Mouse (Mus musculus): ENCODE results near the gene Trpc1. TPM values are rescaled to one million over a fixed set of nuclear protein-coding genes. Genes with fewer than 3 reads are reported as not detected.

Trpc1 gene
- polyA plus RNA-seq, 1 experiment from 2014 or later: 1.2 TPM

DNA sequence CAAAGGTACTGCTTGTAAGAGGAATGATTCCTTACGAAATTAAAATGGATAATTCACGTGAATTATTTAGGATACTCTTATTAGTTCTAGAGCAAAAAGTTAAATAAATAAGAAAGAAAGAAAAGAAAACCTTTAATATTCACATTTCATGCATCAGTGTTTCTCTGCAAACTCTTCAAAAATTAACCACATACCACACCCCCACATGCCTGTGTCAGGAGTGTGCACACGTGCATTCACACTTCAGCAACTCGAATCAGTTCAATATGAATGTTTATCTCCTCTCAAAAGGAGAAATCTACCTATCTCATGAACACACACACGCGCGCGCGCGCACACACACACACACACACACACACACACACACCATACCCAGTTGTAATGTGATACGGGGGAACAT, 69.5 kb downstream of the Trpc1 start:
- H3K4me1 ChIP-seq (replicated peaks; ENCODE audit: control insufficient read depth, insufficient read depth): no peaks in the 10 kb centered on the region
- H3K9me3 ChIP-seq (ENCODE audit: control insufficient read depth, low read length): no peaks in the 10 kb centered on the region
- H3K4me3 ChIP-seq (ENCODE audit: low read depth, low read length): no peak overlapping the region
- H3K27ac ChIP-seq (replicated peaks): no peak overlapping the region
- no peak overlapping the region for H3K4me2 ChIP-seq (replicated peaks; ENCODE audit: low read depth)
- no peaks in the 10 kb centered on the region for H3K27me3 ChIP-seq (ENCODE audit: control insufficient read depth, insufficient read depth, low read length)
- H3K36me3 ChIP-seq (ENCODE audit: control insufficient read depth, insufficient read depth, low read length): no peaks in the 10 kb centered on the region
- ATAC-seq (ENCODE audit: low FRiP score, low TSS enrichment): no peak
- no peak overlapping the region for H3K9ac ChIP-seq (ENCODE audit: low read length)
- TF ChIP-seq CTCF (IDR thresholded peaks at IDR 0.05; ENCODE audit: low read depth) (no peak), EP300 (optimal IDR thresholded peaks at IDR 0.05) (no peak)
- 86% methylated on average over 11 of the region's 11 CpGs for WGBS
- no peak for DNase-seq (ENCODE audit: low spot score)

GRCm38 (mm10) chr9:95679966-95680365, 70.2 kb downstream of the Trpc1 start:
- Histone ChIP-seq H3K27ac (replicated peaks) (no peak overlapping the region), H3K9me3 (ENCODE audit: control insufficient read depth, low read length) (no peaks in the 10 kb centered on the region), H3K4me3 (ENCODE audit: low read depth, low read length) (no peak overlapping the region), H3K4me2 (replicated peaks; ENCODE audit: low read depth) (no peak overlapping the region), H3K36me3 (ENCODE audit: control insufficient read depth, insufficient read depth, low read length) (no peaks in the 10 kb centered on the region), H3K9ac (ENCODE audit: low read length) (no peak overlapping the region), H3K27me3 (ENCODE audit: control insufficient read depth, insufficient read depth, low read length) (no peaks in the 10 kb centered on the region), H3K4me1 (replicated peaks; ENCODE audit: control insufficient read depth, insufficient read depth) (no peaks in the 10 kb centered on the region)
- DNase-seq (ENCODE audit: low spot score) (no peak), ATAC-seq (ENCODE audit: low FRiP score, low TSS enrichment) (no peak)
- WGBS: 55% methylated on average over 7 of the region's 7 CpGs
- no peak for TF ChIP-seq CTCF (IDR thresholded peaks at IDR 0.05; ENCODE audit: low read depth)
- no peak for TF ChIP-seq EP300 (optimal IDR thresholded peaks at IDR 0.05)

DNA sequence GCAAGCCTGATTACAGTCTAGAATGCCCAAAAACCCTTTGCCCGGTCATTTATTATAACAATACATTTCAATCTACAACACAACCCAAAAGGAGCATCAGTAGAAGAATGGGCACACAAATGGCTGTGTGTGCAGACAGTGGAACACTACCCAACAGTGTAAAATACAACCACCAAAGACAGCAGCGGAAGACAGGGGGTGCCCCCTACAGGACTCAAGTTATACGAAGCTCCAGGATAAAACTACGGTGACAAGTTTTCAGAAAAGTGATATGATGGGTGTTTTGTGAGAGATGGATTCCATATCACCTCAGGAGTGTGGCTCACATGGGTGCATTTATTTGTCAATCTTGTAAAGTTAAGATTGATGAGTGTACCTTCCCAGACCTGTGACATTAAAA, 74.2 kb downstream of the Trpc1 start:
- no peaks in the 10 kb centered on the region for H3K27me3 ChIP-seq (ENCODE audit: control insufficient read depth, insufficient read depth, low read length)
- no peak for ATAC-seq (ENCODE audit: low FRiP score, low TSS enrichment)
- H3K27ac ChIP-seq (replicated peaks): no peak overlapping the region
- H3K4me1 ChIP-seq (replicated peaks; ENCODE audit: control insufficient read depth, insufficient read depth): no peaks in the 10 kb centered on the region
- DNase-seq (ENCODE audit: low spot score): no peak
- H3K36me3 ChIP-seq (ENCODE audit: control insufficient read depth, insufficient read depth, low read length): no peaks in the 10 kb centered on the region
- 95% methylated on average over 4 of the region's 4 CpGs for WGBS
- H3K4me3 ChIP-seq (ENCODE audit: low read depth, low read length): no peak overlapping the region
- H3K9ac ChIP-seq (ENCODE audit: low read length): no peak overlapping the region
- TF ChIP-seq EP300 (optimal IDR thresholded peaks at IDR 0.05): no peak
- TF ChIP-seq CTCF (IDR thresholded peaks at IDR 0.05; ENCODE audit: low read depth): 0 out of 2 replicates have a peak, but pooled peaks have one; percentile 20
- H3K9me3 ChIP-seq (ENCODE audit: control insufficient read depth, low read length): no peaks in the 10 kb centered on the region
- H3K4me2 ChIP-seq (replicated peaks; ENCODE audit: low read depth): no peak overlapping the region

DNA sequence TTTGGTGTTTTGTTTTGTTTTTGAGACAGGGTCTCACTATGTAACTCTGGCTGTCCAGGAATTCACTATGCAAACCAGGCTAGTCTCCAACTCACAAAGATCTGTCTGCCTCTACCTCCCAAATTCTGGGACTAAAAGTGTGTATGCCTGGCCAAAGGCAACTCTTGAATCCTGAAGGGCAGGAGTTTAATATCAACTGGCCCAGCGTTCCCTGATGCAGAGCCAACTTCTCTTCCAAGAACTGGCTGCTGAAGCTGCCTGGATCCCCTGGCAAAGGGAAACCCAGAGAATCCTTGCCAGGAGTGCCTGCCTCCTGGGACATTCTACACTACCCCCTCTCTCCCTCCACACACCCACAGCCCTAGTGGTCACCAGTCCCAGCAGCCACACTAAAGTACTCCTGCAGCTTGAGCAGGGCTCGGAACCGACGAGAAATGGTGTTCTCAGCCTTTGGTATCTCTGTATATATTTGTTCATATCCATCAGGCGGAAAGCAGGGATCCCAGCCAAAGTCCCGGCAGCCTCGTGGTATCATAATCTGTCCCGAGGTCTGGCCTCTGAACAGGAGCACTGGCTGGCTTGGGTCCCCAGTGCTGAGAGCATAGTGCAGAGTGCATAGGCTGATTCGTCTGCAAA, 75.0 kb downstream of the Trpc1 start:
- Histone ChIP-seq H3K27me3 (ENCODE audit: control insufficient read depth, insufficient read depth, low read length) (no peaks in the 10 kb centered on the region), H3K4me2 (replicated peaks; ENCODE audit: low read depth) (peak overlapping the region; percentile 27), H3K27ac (replicated peaks) (no peak overlapping the region), H3K9ac (ENCODE audit: low read length) (no peak overlapping the region), H3K4me1 (replicated peaks; ENCODE audit: control insufficient read depth, insufficient read depth) (no peaks in the 10 kb centered on the region), H3K9me3 (ENCODE audit: control insufficient read depth, low read length) (no peaks in the 10 kb centered on the region), H3K36me3 (ENCODE audit: control insufficient read depth, insufficient read depth, low read length) (no peaks in the 10 kb centered on the region), H3K4me3 (ENCODE audit: low read depth, low read length) (no peak overlapping the region)
- DNase-seq (ENCODE audit: low spot score) (no peak), ATAC-seq (ENCODE audit: low FRiP score, low TSS enrichment) (no peak)
- 37% methylated on average over 9 of the region's 9 CpGs for WGBS
- TF ChIP-seq EP300 (optimal IDR thresholded peaks at IDR 0.05) (no peak), CTCF (IDR thresholded peaks at IDR 0.05; ENCODE audit: low read depth) (peak; percentile 32; the same call in 1 of the 2 replicates)

DNA sequence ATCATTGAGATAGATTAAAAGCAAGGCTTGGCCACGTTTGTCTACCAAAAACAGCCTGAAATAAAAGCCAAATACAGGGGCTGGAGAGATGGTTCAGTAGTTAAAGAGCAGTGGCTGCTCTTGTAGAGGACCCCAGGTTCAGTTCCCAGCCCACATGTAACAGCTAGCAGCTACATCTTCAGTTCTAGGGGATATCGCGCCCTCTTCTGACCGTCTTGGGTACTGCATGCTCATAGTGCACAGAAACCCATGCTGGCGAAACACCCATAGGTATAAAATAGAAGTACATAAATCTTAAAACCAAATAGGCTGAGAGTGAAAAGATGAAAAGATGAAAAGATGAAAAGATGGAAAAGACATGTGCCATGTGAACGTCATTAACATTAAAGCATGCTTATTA, 77.4 kb downstream of the Trpc1 start:
- Histone ChIP-seq H3K9ac (ENCODE audit: low read length) (no peak overlapping the region), H3K36me3 (ENCODE audit: control insufficient read depth, insufficient read depth, low read length) (no peaks in the 10 kb centered on the region), H3K4me2 (replicated peaks; ENCODE audit: low read depth) (no peak overlapping the region), H3K9me3 (ENCODE audit: control insufficient read depth, low read length) (no peaks in the 10 kb centered on the region), H3K4me1 (replicated peaks; ENCODE audit: control insufficient read depth, insufficient read depth) (no peaks in the 10 kb centered on the region), H3K27me3 (ENCODE audit: control insufficient read depth, insufficient read depth, low read length) (no peaks in the 10 kb centered on the region), H3K4me3 (ENCODE audit: low read depth, low read length) (no peak overlapping the region), H3K27ac (replicated peaks) (no peak overlapping the region)
- WGBS: 78% methylated on average over 6 of the region's 6 CpGs
- DNase-seq (ENCODE audit: low spot score): no peak
- no peak for ATAC-seq (ENCODE audit: low FRiP score, low TSS enrichment)
- TF ChIP-seq CTCF (IDR thresholded peaks at IDR 0.05; ENCODE audit: low read depth) (peak; percentile 42), EP300 (optimal IDR thresholded peaks at IDR 0.05) (no peak)

- H3K4me1 ChIP-seq (replicated peaks; ENCODE audit: control insufficient read depth, insufficient read depth): no peaks in the 10 kb centered on the region
- no peak overlapping the region for H3K4me3 ChIP-seq (ENCODE audit: low read depth, low read length)
- no peaks in the 10 kb centered on the region for H3K27me3 ChIP-seq (ENCODE audit: control insufficient read depth, insufficient read depth, low read length)
- H3K9me3 ChIP-seq (ENCODE audit: control insufficient read depth, low read length): no peaks in the 10 kb centered on the region
- WGBS: 68% methylated on average over 3 of the region's 3 CpGs
- no peak overlapping the region for H3K9ac ChIP-seq (ENCODE audit: low read length)
- DNase-seq (ENCODE audit: low spot score) (no peak), ATAC-seq (ENCODE audit: low FRiP score, low TSS enrichment) (no peak)
- no peak for TF ChIP-seq CTCF (IDR thresholded peaks at IDR 0.05; ENCODE audit: low read depth)
- no peak for TF ChIP-seq EP300 (optimal IDR thresholded peaks at IDR 0.05)
- no peak overlapping the region for H3K27ac ChIP-seq (replicated peaks)
- no peak overlapping the region for H3K4me2 ChIP-seq (replicated peaks; ENCODE audit: low read depth)
- H3K36me3 ChIP-seq (ENCODE audit: control insufficient read depth, insufficient read depth, low read length): no peaks in the 10 kb centered on the region
Measured at GRCm38 (mm10) chr9:95672331-95672730, 77.8 kb downstream of the Trpc1 start.
